Mouse (Mus musculus): ENCODE measurements around the gene Btg1. TPM values are rescaled to one million over a fixed set of nuclear protein-coding genes. Genes with fewer than 3 reads are reported as not detected.
A peak's percentile ranks its signal among the peaks of the same experiment; 100 is the strongest.

Gene Btg1
- total RNA-seq, 2 experiments from 2014 or later: 34.8 to 41.6 TPM

DNA sequence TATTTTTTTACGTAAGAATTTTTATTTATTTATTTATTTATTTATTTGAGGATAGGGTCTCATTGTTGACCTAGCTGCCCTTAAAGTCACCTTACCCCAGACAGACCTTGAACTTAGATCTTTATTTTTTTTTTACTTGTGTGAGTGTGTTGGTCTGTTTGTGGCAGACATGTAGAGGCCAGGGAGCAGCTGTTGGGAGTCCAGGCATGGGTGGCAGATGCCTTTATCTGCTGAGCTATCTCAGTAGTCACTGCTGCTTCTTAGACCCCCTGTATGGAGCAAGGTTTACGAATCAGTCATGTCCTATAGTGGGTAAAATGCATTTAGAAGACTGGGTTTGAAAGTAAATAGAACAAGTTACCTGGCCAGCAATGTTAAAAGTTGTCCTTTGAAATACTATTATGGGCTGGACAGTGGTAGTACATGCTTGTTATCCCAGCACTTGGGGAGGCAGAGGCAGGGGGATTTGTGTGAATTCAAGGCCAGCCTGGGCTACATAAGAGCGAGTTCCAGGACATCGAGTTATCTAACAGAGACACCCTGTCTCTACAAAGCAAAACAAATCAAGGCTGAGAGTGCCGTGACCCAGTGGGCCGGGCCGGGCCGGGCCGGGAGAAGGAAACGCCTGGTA lies 9.4 kb downstream of the Btg1 start:
- no peak for DNase-seq (ENCODE audit: low spot score in 2 of 2)
- intact Hi-C loops (cut with DNase I): loop anchor here (10.0 kb wide), 1 partner anchor 309 kb away; no protein-coding TSS in a partner anchor

DNA sequence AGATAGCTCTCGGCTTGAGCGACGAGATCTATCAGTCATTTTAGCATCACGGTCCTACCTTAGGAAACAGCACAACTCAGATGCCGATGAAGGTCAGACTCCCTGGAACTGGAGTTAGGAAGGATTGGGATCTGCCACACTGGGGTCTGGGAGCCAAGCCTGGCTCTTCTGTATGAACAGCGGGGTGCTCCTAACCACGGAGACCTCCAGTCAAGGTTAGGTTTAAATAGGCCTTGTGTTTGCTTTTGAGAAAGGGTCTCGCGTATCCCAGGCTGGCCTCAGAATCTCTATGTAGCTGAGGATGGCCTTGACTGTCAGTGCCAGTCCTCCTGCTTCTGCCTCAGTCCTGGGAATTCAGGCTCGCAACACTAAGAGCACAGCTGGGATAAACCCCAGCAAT lies 10.5 kb downstream of the Btg1 start:
- DNase-seq (ENCODE audit: low spot score in 2 of 2): no peak
- intact Hi-C loops (cut with DNase I): loop anchor here (10.0 kb wide), 1 partner anchor 307 kb away; no protein-coding TSS in a partner anchor

DNA sequence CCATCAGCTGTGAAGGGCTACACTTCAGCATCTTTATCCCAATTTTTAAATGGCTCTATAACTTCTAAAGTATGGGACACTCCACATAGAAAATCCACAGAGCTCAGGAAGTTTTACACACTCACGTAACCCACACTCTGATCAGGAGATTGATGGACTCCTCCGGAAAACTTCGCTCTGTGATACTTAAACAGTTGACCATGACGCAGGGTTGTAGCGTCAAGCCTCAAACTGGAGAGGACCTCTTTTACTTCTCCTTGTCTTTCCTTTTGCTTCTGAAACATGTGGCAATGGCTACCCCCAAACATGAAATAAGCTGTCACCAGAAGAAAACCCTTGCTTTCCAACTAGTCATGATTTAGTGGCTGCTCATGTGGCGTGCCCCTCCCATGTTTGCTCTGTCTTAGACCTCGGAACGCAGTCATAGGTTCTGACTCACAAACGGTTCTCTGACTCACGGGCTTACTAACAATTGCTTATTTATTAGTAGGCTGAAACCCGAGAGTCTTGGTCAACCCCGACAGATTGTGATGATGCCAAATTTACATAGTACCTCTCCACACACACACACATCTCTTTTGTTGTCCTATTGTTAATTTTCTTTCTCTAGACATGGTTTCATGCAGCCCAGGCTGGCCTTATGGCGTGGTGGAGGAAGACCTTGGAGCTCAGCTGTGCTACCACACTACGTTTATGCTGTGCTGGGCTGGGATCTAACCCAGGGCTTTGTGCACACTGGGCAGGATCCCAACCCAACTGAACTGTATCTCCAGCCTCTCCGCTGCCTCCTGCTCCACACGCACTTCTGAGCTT lies 11.5 kb downstream of the Btg1 start:
- DNase-seq (ENCODE audit: low spot score in 2 of 2): no peak
- intact Hi-C loops (cut with DNase I): loop anchor here (10.0 kb wide), 1 partner anchor 306 kb away; no protein-coding TSS in a partner anchor

DNA sequence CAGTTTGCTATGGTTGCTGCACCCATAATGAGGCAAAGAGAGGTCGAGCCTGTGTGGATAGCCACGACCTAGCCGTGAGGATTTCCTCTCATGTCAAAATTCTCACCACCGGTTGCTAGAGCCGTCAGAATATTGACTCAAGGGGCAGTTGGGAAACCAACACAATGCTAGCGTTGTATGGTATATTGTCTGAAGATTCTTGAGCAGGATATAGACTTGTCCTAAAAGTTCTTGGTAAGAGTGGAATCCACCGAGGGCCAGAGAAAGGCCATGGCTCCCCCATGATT lies 12.1 kb downstream of the Btg1 start:
- intact Hi-C loops (cut with DNase I): loop anchor here (10.0 kb wide), 1 partner anchor 306 kb away; no protein-coding TSS in a partner anchor
- no peak for DNase-seq (ENCODE audit: low spot score in 2 of 2)

DNA sequence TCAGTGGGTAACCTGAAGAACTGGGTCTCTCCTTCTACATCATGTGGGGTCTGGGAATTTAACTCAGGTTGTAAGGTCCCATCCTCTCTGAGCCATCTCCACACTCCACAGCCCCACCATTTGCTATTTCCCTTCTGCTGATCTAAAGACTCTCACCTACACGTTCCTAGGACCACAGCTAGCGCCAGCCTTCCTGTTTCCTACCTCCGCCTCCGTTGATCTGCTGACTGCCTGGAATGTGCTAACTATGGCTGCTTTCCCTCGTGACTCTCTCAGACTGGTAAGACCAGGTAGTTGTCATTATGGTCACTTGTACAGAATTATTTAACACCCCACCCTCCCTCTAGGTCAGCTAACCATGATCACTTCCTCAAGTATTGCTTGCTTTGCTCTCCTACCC lies 13.3 kb downstream of the Btg1 start:
- intact Hi-C loops (cut with DNase I): no loop called here
- no peak for DNase-seq (ENCODE audit: low spot score in 2 of 2)

DNA sequence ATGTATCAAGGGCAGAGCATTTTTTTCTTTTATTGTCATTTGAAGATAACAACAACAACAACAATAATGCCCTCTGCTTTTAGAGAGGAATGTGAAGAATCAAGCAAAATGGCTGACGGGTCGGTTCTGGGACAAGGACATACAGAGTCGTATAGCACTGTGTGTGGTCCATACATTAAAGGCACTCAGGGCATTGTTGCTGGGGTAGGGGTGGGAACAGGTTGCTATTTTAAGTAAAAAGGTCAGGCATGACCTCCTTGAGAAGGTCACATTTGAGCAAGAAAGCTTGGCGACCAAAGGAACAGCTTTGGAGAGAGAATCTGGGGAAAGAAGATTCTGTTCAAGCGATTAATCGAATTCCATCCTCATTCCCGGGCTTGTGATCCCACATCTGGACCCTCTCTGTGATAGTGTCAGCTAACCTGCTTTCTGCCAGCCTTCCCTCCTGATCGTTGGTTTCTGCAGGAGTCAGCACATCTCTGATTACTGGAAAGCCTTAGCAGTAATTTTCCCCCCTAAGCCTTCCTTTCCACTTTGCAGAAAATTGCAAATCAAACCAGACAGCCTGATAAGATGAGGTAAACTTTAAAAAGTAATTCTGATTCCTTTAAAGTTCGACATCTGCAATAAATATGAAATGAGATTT lies 14.4 kb downstream of the Btg1 start:
- intact Hi-C loops (cut with DNase I): no loop called here
- DNase-seq (ENCODE audit: low spot score in 2 of 2): no peak

DNA sequence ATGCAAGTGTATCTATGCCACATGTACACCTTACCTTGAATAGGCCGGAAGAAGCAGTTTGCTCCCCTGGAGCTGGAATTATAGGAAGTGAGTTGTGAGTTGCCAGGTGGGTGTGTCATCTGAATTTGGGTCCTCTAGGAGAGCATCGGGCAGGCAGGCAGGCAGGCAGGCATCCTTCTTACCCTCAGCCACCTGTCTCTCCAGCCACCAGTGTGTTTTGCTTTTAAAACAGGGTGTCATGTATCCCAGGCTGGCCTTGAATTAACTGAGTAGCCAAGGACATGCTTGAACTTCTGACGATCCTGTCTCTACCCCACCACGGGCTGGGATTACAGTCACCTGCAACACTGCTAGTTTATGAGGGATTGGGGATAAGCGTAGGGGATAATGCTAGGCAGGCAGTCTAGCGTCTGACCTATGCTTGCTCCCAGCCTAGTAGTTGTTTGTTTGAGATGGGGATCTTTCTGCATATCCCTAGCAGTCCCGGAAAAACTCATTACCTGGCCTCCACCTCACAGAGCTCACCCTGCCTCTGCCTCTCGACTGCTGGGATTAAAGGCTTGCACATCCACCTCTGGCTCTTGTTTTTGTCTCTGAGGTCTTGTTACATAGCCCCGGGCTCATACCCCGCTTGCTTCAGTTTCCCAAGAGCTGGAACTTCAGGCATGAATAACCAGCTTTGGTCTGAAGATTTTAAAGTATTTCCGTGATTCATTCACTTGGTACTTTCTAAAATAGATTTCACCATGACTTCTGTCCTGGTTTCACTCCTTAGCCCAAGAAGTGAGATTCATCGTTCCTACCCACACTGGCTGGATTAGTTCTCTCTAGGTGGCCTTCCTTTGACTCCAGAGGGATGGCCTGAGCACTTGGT lies 15.7 kb downstream of the Btg1 start:
- DNase-seq (ENCODE audit: low spot score in 2 of 2): no peak
- intact Hi-C loops (cut with DNase I): no loop called here

DNA sequence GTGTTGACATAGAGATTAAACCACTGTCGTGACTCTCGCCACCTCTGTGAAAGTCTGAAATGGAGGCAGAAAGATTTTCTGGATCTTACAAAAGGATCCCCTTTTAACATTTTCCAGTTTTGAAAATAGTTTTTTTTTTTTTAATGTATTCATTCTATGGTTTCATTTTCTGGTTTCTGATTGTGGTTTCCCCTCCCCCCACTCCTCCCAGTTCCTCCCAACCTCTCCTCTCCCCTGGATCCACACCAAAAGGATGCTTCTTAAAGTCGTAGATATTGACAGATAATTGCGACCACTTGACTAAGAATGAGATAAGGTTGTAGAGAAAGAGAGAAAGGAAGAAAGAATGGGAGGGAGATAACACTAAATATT lies 16.3 kb downstream of the Btg1 start:
- DNase-seq (ENCODE audit: low spot score in 2 of 2): no peak

DNA sequence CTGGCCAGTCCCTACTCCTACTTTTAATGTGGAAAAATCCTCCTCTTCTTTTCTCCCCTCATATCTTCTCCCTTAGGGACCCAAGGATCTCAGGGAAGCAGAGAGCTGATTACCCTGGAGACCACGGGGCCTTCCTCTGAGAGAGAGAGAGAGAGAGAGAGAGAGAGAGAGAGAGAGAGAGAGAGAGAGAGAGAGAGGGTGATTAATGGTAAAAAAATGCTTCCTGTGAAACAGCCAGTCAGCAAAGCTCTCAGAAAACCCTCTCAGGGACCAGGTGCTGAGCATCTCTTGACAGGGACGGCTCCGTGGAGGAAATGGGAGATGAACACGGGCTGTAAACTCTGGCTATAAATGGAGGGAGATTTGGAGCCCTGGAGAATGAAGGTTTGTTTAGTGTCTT lies 18.7 kb downstream of the Btg1 start:
- intact Hi-C loops (cut with DNase I): no loop called here
- DNase-seq (ENCODE audit: low spot score in 2 of 2): no peak

More for the DNA sequence above, 16.3 kb downstream of the Btg1 start:
- intact Hi-C loops (cut with DNase I): no loop called here

DNA sequence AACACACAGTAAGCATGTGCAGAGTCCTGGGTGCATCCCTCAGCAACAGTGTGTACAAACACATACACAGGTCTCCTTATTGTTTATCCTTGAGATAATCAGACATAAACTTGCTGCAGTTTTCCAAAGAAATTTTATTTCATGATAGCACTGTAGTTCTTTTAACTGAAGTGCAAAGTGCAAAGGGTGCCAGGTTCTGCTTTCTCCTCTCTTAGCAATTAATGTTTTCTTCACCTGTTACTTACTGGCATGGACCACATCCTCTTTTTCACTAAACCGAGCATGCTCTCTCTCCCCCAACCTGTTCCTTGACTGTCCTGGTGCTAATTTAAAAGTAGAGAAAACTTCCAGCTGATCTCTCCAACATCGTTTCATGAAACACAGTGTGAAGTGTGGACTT lies 21.7 kb downstream of the Btg1 start:
- intact Hi-C loops (cut with DNase I): no loop called here
- no peak for DNase-seq (ENCODE audit: low spot score in 2 of 2)

DNA sequence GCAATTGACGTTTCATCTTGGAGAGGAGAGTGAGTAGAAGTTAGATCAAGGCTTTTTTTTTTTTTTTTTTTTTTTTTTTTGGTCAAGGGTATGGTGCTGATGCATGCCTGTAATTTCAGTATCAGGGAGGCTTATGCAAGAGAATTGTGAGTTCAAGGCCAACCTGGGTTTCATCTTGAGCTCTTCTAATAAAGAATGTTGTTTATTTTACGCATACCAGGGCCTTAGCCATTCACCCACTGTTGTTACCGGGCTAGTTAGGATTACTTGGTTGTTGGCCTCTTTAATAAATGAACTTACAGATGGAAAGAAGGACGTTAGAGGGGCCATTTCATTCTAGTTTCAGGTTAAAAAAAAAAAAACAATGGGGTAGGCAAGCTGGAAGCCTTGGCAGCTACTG lies 25.2 kb downstream of the Btg1 start:
- intact Hi-C loops (cut with DNase I): no loop called here
- DNase-seq (ENCODE audit: low spot score in 2 of 2): no peak

DNA sequence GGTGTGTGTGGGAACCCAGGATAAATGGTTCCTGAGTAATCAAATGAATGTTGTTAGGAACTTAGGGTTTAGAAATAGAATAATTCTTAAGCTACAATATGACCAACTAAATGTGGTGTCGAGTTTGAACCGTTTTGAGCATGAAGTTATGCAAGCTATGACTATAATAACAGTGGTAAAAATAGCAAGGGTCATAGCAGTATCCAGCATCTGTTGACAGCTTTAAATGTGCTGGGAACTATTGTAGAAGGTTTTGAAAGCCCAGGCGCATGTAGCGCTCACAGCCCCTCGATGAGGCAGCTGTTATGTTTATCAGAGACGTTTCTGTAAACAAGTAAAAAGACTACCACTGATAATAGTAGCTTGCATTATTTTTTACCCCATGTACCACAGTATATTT lies 25.9 kb downstream of the Btg1 start:
- intact Hi-C loops (cut with DNase I): no loop called here
- DNase-seq (ENCODE audit: low spot score in 2 of 2): no peak

DNA sequence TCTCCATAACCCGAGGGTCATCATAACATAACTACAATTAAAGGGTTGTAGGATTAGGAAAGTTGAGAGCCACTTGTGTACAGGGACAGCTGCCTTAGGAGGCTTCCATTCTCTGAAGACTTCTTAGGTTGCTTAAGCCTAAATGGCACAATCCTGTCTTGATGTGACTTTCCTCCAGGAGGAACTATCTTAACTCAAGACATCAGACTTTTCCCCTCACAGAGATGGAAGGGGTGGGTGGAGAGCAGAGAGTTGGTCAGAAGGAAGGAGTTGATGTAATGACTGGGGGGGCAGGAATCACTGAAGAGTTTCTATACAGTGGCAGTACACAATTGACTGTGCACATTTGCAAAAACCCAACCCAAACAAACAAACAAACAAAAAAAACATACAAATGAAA lies 28.4 kb downstream of the Btg1 start:
- no peak for DNase-seq (ENCODE audit: low spot score in 2 of 2)
- intact Hi-C loops (cut with DNase I): no loop called here

DNA sequence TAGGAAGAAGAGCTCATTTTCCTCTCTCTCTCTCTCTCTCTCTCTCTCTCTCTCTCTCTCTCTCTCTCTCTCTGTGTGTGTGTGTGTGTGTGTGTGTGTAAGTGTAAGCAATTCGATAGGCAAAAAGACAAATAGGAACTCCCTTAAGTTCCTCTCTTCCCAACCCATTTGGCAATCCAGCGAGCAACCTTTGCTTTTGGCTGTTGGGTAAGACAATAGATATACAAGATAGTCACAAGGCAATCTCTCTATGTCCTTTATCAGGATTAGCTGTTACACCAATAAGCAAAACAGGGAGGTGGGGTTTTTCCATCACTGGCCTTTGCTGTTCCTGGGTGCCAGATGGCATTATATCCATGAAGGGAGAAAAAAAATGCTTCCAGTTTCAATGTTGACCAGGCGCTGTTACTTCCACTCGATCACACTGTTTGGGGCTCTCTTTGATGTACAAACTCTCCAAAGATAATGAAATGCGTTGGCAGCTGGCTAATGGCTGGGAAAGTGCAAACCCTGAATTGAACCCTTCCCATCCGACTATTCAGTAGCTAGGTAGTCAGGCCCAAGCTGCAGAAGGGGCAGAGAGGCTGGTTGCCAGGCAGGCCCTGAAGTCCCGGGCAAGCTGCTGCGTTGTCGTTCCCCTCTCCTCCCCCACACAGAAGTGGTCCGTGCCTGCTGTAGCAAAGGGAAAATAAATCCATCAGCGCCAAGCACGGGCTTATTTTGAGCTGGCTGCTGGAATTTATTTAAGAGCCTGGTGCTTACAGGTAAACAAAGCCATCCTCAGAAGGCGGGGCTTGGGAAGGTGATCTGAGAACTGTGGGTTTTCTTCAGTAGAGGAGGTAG lies 29.4 kb downstream of the Btg1 start:
- intact Hi-C loops (cut with DNase I): no loop called here
- DNase-seq (ENCODE audit: low spot score in 2 of 2): peak; percentile 20 to 27

DNA sequence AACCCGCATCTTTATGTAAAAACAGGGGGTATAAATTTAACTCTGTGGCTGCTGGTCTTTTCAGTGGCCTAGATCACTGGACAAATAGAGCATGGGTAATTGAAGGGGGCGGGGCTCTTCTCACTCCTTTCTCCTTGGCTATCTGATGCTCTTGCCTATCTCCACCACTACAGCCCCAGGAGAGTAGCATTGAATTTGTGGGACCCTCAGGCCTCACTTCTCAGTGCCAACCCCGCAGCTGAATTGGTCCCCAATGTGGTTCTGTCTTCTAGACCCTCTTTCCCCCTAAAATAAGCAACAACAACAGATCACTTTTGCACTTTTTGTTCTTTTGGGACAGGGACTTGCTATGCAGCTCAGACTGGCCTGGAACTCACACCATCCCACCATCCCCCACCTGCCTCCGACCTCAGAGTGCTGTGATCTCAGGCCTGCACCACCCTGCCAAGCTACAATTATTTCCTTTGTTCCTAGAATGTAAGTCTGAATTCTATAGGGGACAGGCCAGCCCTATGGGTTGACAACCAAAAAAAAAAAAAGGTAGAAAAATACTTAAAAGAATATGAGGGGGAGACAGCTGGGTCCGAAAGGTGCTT lies 30.2 kb downstream of the Btg1 start:
- DNase-seq (ENCODE audit: low spot score in 2 of 2): no peak
- intact Hi-C loops (cut with DNase I): no loop called here

DNA sequence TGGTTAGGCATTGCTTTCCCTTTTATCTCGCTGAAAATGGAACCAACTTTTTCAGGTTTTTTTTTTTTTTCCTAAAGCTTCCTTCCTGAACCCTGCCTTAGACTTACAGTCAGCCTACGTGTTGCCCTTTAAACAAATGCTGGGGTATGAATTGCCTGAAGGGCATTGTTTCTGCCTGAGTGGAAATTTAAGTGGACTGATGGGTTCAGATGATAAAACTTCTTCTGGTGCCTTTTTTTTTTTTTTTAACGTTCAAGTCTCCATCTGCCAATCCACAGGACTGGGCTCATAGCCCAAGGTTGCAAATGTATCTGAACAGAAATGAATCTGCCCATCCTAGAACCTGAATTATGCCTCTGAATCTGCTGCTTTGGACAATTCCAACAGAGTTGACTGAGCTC lies 31.4 kb downstream of the Btg1 start:
- intact Hi-C loops (cut with DNase I): no loop called here
- no peak for DNase-seq (ENCODE audit: low spot score in 2 of 2)

DNA sequence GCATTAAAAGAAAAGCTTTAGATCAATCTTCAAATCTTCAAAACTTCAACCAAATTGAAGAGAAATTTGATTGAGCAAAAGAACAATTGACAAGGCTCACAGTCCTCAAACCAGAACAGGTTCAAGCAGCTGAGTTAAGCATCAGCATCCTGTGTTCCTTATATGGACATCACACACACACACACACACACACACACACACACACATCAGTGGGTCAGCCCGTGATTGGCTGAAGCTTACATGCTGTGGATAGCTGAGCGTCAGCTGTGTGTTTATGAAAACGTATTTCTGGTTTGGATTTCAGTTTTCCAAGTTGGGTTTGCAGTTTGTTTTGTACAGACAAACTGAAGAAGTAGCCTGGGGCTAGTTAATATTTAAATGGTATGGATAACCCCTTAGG lies 32.7 kb downstream of the Btg1 start:
- no peak for DNase-seq (ENCODE audit: low spot score in 2 of 2)
- intact Hi-C loops (cut with DNase I): no loop called here

DNA sequence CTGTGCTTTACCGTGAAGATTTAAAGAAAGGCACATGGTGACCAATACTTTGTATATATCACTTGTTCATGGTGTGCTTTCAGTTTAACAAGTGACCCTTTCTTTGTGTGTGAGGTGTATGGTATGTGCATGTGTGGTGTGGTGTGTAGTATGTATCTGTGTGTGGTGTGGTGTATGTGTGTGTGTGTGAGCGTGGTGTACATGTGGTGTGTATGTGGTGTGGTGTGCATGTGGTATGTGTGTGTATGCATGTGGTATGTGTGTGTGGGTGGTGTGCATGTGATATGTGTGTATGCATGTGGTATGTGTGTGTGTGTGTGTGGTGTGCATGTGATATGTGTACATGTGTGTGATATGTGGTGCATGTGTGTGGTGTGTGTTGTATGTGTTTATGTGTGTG lies 35.6 kb downstream of the Btg1 start:
- intact Hi-C loops (cut with DNase I): no loop called here

DNA sequence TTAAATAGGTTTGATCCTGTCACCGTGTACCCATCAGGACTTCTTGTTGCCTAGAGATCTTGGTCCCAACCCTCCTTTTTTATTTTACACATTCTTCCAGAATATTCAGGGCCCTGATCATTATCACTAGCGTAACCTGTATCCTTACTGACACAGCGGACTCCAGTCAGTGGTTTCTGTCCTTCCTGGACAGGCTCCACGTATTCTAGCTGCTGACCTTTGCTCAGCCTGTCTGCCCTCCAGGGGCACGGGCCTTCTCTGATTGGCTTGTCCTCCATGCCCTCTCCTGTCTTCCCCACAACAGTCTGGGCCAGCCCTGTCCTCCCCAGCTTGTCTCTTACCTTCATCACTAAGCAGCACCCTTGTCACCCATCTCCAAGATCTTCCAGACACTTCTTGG lies 36.2 kb downstream of the Btg1 start:
- DNase-seq (ENCODE audit: low spot score in 2 of 2): no peak
- intact Hi-C loops (cut with DNase I): no loop called here

More for the DNA sequence above, 35.6 kb downstream of the Btg1 start:
- DNase-seq (ENCODE audit: low spot score in 2 of 2): no peak
